Mouse (Mus musculus) neural tube, embryonic 13.5 days (tissue): ENCODE measurements around the gene Capza2. TPM values are rescaled to one million over a fixed set of nuclear protein-coding genes. Genes with fewer than 3 reads are reported as not detected.

Source experiments
- ATAC-seq: fragments of 200-750 bp; cut with Nextera tagmentation; 2 replicates; pipeline ENCODE4 v1.8.0; 2017; ENCODE audit warnings: low read depth, mild to moderate bottlenecking, moderate TSS enrichment, moderate library complexity
- H3K27ac ChIP-seq: fragments of 300-500 bp; sonication (generic); replicated peaks from 2 replicates; pipeline ENCODE4 v1.5.1; 2015; ENCODE audit warnings: moderate library complexity, mild to moderate bottlenecking, inconsistent platforms
- H3K27me3 ChIP-seq: fragments of 300-500 bp; sonication (generic); 2 replicates; pipeline ENCODE4 v1.6.1; 2015; ENCODE audit warnings: mild to moderate bottlenecking, inconsistent platforms
- H3K36me3 ChIP-seq: fragments of 300-500 bp; sonication (generic); 2 replicates; pipeline ENCODE4 v1.6.1; 2015; ENCODE audit warnings: mild to moderate bottlenecking, inconsistent platforms
- H3K4me1 ChIP-seq: fragments of 300-500 bp; sonication (generic); replicated peaks from 2 replicates; pipeline ENCODE4 v1.6.1; 2015; ENCODE audit warnings: inconsistent platforms
- H3K4me2 ChIP-seq: fragments of 300-500 bp; sonication (generic); 2 replicates; pipeline ENCODE4 v1.6.1; 2015; ENCODE audit warnings: inconsistent platforms, mild to moderate bottlenecking, moderate library complexity
- H3K4me3 ChIP-seq: fragments of 300-500 bp; sonication (generic); 2 replicates; pipeline ENCODE4 v1.5.1; 2015; ENCODE audit warnings: mild to moderate bottlenecking, inconsistent platforms
- H3K9ac ChIP-seq: fragments of 300-500 bp; sonication (generic); 2 replicates; pipeline ENCODE4 v1.6.1; 2015; ENCODE audit warnings: moderate library complexity, mild to moderate bottlenecking, inconsistent platforms
- H3K9me3 ChIP-seq: fragments of 300-500 bp; sonication (generic); 2 replicates; pipeline ENCODE4 v1.6.1; 2016; ENCODE audit warnings: inconsistent platforms
- WGBS: fragments of 180-500 bp; shearing (Covaris S2); methylation state at CpG from one replicate; pipeline ENCODE4 v1.1.7; 2015; 5-methylcytosine and 5-hydroxymethylcytosine counted together
- polyA plus RNA-seq: library from polyadenylated mRNA; unstranded; fragments of >200 nt; fragmentation: Nextera tagmentation; extraction: Ambion mirVana; gene quantifications from 2 replicates; pipeline ENCODE4 v1.2.1, GENCODE M21; 2015

Capza2 gene
- polyA plus RNA-seq: 262 and 298 TPM in 2 replicates

GRCm38 (mm10) chr6:17635615-17636284 is at the start of gene Capza2:
Capza2 (plus strand) TSS chr6:17636234.
- Histone ChIP-seq H3K36me3 (no peaks in the 10 kb centered on the region), H3K4me1 (peaks cover 19% of the 10 kb centered on the region), H3K27me3 (no peaks in the 10 kb centered on the region), H3K4me3 (peak within 1 kb of the TSS; percentile 82), H3K9me3 (no peaks in the 10 kb centered on the region), H3K27ac (peak within 1 kb of the TSS; percentile 96), H3K9ac (peak within 1 kb of the TSS; percentile 99), H3K4me2 (peak within 1 kb of the TSS; percentile 78)
- WGBS: 83% methylated on average over 7 of the region's 7 CpGs
- ATAC-seq: no peak

DNA sequence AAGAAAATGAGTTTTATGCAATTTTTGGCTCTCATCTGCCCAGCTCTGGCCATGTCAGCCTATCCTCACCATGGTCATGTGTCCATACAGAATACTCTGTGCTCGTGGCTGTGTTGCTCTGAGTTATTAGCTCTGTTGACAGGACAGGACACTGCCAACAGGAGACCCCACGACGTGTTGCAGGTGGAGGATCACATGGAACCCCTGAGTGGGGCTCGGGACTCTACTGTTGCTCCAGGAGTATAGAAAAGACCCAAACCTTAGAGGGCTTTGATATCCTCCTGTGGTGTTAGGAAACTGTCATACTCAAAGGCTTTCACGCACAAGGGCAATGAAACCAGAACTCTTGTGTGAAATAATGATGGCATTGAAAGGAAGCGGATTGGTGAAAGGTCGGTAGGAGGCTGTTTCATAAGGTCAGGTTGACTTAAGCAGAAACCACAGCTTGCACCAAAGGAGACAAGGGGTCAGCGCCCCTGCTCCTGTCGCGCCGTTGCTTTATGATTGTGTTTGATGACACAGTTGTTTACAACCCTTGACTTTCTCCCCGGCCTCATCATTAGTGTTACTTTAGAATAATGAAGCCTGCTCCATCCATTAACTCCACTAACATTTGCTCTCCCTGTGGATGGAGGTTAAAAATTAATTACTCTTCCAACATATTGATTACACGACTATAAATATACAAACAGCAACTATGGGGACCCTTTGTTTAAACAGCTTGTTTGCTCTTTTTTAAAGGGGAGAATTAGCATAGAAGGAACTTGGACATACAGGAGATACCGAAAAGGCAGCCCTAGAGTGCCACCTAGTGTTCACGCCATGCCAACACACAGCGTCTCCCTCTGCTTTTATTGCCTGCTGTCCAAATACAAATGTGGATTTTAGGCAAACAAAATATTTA is 46.7 kb upstream of the Capza2 start:
- Histone ChIP-seq H3K36me3 (no peaks in the 10 kb centered on the region), H3K27ac (no peak overlapping the region), H3K4me2 (peak overlapping the region; percentile 53), H3K9me3 (0 out of 2 replicates have a peak, but pooled peaks cover 10% of the 10 kb centered on the region), H3K9ac (0 out of 2 replicates have a peak overlapping the region, but pooled peaks have one; percentile 26), H3K4me3 (peak overlapping the region; percentile 15), H3K4me1 (peaks cover 7% of the 10 kb centered on the region), H3K27me3 (no peaks in the 10 kb centered on the region)
- whole genome bisulfite sequencing: 17% methylated on average over 16 of the region's 16 CpGs
- peak; percentile 91 for ATAC-seq

DNA sequence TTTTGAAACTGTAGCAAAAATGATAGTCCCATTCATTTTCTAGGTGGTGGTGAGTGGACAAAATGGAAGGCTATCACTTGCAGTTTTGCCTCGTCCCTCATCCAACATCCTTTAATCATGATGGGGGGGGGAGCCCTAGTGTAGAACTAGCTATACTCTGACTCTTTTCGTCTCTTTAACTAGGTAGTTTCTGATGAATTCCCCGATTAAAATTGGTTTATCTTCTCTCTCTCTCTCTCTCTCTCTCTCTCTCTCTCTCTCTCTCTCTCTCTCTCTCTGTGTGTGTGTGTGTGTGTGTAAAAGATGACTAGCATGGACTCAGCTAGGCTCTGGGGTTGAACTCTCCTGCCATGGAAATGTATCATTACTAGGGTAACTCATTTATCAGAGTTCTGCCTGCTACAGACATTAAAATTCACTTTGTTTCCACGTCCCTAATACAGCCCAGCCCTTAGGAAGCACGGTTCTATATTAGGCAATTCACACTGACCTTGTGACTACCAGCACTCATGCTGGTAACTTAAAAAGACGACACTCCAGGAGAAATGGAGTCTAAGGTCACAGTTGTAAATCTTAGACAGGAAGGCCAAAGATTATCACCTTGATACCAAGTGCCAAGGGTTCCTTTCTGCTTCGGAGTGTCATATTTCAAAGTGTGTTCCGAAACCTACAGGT is 45.9 kb upstream of the Capza2 start:
- WGBS: 50% methylated on average over 8 of the region's 8 CpGs
- H3K9me3 ChIP-seq: 0 out of 2 replicates have a peak, but pooled peaks cover 11% of the 10 kb centered on the region
- ATAC-seq: peak; percentile 37; the same call in 1 of the 2 replicates
- no peak overlapping the region for H3K4me3 ChIP-seq
- H3K9ac ChIP-seq: no peak overlapping the region
- H3K27me3 ChIP-seq: no peaks in the 10 kb centered on the region
- no peak overlapping the region for H3K4me2 ChIP-seq
- peaks cover 7% of the 10 kb centered on the region for H3K4me1 ChIP-seq
- no peaks in the 10 kb centered on the region for H3K36me3 ChIP-seq
- H3K27ac ChIP-seq: no peak overlapping the region

DNA sequence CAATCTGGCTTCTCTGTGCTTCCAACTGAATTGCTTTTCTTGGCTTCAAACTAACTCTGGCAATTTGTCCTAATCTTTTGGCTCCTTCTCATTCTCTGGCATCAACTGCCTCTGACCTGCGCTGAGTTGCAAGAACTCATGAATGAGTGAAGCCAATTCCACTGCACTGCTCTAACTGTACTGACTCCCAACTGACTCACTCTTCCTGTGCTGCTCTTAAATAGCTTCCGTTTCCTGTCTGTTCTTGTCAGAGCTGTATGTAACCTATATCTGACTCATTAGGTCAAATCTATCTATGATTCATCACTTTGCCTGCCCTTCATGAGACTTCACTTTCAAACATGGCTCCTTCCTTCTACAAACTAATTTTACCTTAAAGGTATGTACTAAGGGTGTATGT is 42.1 kb upstream of the Capza2 start:
- Histone ChIP-seq H3K4me1 (peaks cover 6% of the 10 kb centered on the region), H3K27ac (no peak overlapping the region), H3K27me3 (no peaks in the 10 kb centered on the region; the same call in 1 of the 2 replicates), H3K4me2 (no peak overlapping the region), H3K9me3 (0 out of 2 replicates have a peak, but pooled peaks cover 11% of the 10 kb centered on the region), H3K9ac (no peak overlapping the region), H3K36me3 (no peaks in the 10 kb centered on the region), H3K4me3 (no peak overlapping the region)
- ATAC-seq: no peak
- WGBS: 92% methylated on average over 2 of the region's 2 CpGs

DNA sequence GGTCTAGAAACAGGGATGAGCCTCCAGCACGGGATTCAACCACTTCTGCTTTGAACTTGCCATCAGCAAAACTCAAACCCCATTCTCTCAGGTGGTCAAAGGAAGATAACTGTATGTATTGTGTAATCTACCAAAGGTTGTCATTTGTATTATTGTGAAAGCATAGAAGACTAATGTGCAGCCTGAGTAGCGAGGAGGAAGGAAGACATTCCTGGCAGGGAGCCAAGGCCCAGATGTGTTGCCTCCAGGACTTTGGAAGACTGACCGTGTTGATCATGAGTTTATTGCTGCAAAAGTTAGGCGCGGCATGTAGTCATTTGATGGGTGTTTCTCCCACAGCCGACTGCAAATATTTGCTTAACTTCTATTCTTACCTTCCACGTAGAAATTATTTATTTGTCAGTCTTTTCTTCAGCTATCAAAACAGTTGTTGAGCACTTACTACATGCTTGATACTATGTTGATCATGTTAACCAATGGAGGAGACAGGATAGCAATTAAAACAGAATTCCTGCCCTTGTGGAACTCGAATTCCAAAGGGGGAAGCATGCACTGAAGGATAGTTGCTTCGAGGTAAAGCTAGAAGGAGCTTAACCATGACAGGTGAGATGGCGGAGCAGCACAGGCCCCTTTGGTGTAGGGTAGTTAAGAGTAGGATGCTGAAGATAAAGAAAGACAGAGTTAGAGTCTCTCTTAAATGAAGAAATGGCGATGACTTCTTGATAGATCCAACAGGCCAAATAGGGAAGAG is 40.1 kb upstream of the Capza2 start:
- no peak for ATAC-seq
- Histone ChIP-seq H3K4me3 (no peak overlapping the region), H3K27me3 (no peaks in the 10 kb centered on the region; the same call in 1 of the 2 replicates), H3K36me3 (no peaks in the 10 kb centered on the region), H3K27ac (no peak overlapping the region), H3K9me3 (0 out of 2 replicates have a peak, but pooled peaks cover 11% of the 10 kb centered on the region), H3K4me1 (no peaks in the 10 kb centered on the region), H3K4me2 (no peak overlapping the region), H3K9ac (no peak overlapping the region)
- 82% methylated on average over 11 of the region's 11 CpGs for WGBS

GRCm38 (mm10) chr6:17599373-17599772 is 36.7 kb upstream of the Capza2 start:
- no peak overlapping the region for H3K4me2 ChIP-seq
- no peak for ATAC-seq
- no peak overlapping the region for H3K9ac ChIP-seq
- no peak overlapping the region for H3K27ac ChIP-seq
- H3K36me3 ChIP-seq: no peaks in the 10 kb centered on the region
- 78% methylated on average over 5 of the region's 5 CpGs for WGBS
- no peak overlapping the region for H3K4me3 ChIP-seq
- no peaks in the 10 kb centered on the region for H3K9me3 ChIP-seq
- no peaks in the 10 kb centered on the region for H3K4me1 ChIP-seq
- H3K27me3 ChIP-seq: no peaks in the 10 kb centered on the region; the same call in 1 of the 2 replicates

DNA sequence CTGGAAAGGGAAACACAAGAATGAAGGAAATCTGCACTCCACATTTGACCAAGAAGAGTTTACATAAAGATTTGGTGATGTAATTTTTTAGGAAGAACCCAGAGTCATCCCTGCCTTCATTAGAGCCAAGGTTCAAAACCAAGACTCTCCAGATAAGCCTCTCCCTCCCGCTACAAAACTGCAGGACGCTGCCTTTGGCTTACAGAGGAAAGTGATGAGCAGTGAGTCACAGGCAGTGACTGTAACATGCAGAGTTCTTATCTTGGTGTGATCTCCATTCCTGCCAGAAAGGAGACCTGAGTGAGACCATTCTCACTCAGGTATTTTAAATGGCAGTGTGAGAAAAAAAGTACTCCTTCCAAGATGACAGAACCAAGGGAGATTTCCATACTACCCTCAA is 34.5 kb upstream of the Capza2 start:
- Histone ChIP-seq H3K36me3 (no peaks in the 10 kb centered on the region), H3K9ac (no peak overlapping the region), H3K27ac (no peak overlapping the region), H3K4me1 (no peaks in the 10 kb centered on the region), H3K27me3 (no peaks in the 10 kb centered on the region; the same call in 1 of the 2 replicates), H3K4me2 (no peak overlapping the region), H3K4me3 (no peak overlapping the region), H3K9me3 (no peaks in the 10 kb centered on the region)
- WGBS: 68% methylated on average over 2 of the region's 2 CpGs
- ATAC-seq: no peak

- Histone ChIP-seq H3K9ac (no peak overlapping the region), H3K4me2 (no peak overlapping the region), H3K36me3 (no peaks in the 10 kb centered on the region), H3K27ac (no peak overlapping the region), H3K9me3 (no peaks in the 10 kb centered on the region), H3K27me3 (no peaks in the 10 kb centered on the region), H3K4me3 (no peak overlapping the region), H3K4me1 (no peaks in the 10 kb centered on the region)
- ATAC-seq: no peak
- 94% methylated on average over 1 of the region's 1 CpGs for WGBS
Observed at GRCm38 (mm10) chr6:17606915-17607314, 29.1 kb upstream of the Capza2 start.

- H3K36me3 ChIP-seq: no peaks in the 10 kb centered on the region
- ATAC-seq: no peak
- no peaks in the 10 kb centered on the region for H3K27me3 ChIP-seq
- H3K4me2 ChIP-seq: no peak overlapping the region
- H3K9me3 ChIP-seq: no peaks in the 10 kb centered on the region
- no peaks in the 10 kb centered on the region for H3K4me1 ChIP-seq
- 89% methylated on average over 11 of the region's 11 CpGs for WGBS
- H3K9ac ChIP-seq: no peak overlapping the region
- H3K27ac ChIP-seq: no peak overlapping the region
- H3K4me3 ChIP-seq: no peak overlapping the region
Observed at GRCm38 (mm10) chr6:17611352-17612010, 24.6 kb upstream of the Capza2 start.

DNA sequence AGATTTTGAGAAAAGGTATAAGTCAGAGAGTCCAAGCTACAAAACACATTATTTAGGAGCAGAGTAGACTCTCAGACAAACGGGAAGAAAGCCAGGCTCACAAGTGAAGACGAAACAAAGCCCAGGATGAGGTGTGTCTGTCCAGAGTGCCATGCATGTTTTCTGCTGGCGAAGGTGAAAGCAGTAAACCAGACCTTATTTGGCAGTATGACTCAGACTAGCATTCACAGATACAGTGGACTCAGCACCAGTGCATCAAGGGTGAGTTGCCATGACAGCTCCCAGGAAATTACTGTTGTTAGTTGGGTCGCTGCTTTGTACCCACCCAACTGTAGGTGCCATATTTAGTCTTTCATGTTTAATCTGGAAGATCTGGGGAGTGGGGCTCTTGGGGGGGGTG is 23.4 kb upstream of the Capza2 start:
- no peak overlapping the region for H3K27ac ChIP-seq
- no peak overlapping the region for H3K4me3 ChIP-seq
- no peak for ATAC-seq
- H3K4me2 ChIP-seq: no peak overlapping the region
- H3K9me3 ChIP-seq: no peaks in the 10 kb centered on the region
- H3K4me1 ChIP-seq: no peaks in the 10 kb centered on the region
- 88% methylated on average over 4 of the region's 4 CpGs for WGBS
- H3K27me3 ChIP-seq: no peaks in the 10 kb centered on the region
- H3K9ac ChIP-seq: no peak overlapping the region
- no peaks in the 10 kb centered on the region for H3K36me3 ChIP-seq

- Histone ChIP-seq H3K36me3 (no peaks in the 10 kb centered on the region), H3K27ac (no peak overlapping the region), H3K27me3 (no peaks in the 10 kb centered on the region), H3K9ac (no peak overlapping the region), H3K4me1 (no peaks in the 10 kb centered on the region), H3K4me3 (no peak overlapping the region), H3K9me3 (no peaks in the 10 kb centered on the region), H3K4me2 (no peak overlapping the region)
- ATAC-seq: no peak
- 90% methylated on average over 4 of the region's 4 CpGs for WGBS
Observed at GRCm38 (mm10) chr6:17620823-17621222, 15.2 kb upstream of the Capza2 start.
